Mouse (Mus musculus): ENCODE data around the gene Dlx3.
A peak's percentile ranks its signal among the peaks of the same experiment; 100 is the strongest.

The Dlx3 gene

DNA sequence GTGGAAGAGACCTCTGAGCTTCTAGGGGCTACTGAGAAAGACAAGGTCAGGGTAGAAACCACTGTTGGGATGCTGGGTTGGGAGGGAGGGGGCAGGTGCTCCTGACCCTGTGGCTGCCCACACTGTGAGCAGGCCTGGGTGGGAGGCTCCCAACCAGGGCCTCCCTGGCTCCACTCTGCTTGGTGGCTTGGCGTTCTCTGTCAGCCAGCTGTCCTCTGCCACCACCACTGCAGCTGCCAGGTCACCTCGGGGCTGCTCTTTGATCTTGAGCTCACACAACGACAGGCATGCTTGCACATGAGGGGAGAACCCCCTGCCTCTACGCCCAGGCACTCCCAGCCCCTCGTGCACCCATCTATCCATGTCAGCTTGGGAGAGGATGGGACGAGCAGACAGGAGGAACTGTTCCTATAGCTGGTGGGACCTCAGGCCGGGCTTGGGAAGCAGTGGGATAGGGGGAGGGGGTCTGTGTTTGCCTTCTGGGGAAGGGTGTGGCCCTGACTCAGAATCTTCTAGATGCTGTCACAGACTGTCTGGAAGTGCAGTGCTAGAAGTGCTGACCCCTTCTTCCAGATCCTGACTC, 5.5 kb downstream of the Dlx3 start:
- no peak for DNase-seq (ENCODE audit: low read depth)

GRCm38 (mm10) chr11:95126272-95127245, 6.6 kb downstream of the Dlx3 start:
- peak; percentile 59 for DNase-seq (ENCODE audit: low read depth)

GRCm38 (mm10) chr11:95128359-95128758, 8.4 kb downstream of the Dlx3 start:
- DNase-seq (ENCODE audit: low read depth): no peak

DNA sequence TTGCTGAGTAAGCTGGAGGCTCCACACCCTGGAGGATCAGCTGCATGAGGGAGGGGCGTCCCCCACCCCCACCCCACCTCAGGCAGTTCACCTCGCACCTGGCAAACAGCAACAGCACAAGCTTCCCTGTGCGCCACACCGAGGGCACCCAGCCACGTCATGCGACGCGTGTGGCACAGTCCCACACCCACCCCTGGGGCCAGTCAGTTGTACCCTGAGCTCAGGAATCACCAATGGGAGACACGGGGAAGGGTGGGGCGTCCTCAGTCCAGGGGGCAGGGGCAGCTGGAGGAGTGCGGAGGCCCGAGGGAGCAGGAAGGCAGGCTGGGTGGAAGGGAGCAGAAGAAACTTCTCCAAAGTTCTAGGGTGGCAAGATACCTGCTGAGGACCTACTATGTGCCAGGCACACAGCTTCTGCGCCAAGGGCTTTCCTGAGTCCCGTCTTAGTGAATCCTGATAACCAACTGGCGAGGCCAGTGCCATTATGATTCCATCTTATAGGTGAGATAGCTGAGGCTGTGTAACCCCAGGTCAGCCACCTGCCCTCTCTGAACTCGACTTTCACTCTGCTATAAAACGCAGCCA, 10.8 kb downstream of the Dlx3 start:
- DNase-seq (ENCODE audit: low read depth): no peak

- DNase-seq (ENCODE audit: low read depth): no peak
Measured at GRCm38 (mm10) chr11:95133321-95133720, 13.4 kb downstream of the Dlx3 start.

DNA sequence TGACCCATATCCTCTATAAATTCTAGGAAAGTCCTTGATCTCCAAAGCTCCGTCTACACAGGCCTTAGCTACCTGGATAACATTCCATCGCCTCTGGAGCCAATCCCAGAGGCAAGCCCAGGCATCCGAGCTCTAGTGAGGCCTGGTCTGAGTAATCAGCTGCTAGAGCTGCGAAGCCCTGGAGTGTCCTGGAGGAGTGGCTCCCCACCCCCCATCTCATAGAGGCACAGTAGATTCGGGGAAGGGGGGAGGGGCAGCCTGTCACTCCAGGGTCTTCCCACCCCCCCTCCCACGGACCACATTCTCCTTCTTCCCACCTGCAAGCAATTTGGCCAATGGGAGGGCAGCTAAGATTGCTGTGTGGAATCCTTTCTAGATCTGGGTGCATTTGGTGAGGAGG, 17.4 kb downstream of the Dlx3 start:
- no peak for DNase-seq (ENCODE audit: low read depth)

GRCm38 (mm10) chr11:95139871-95140270, 20.0 kb downstream of the Dlx3 start:
- DNase-seq (ENCODE audit: low read depth): no peak

GRCm38 (mm10) chr11:95142258-95142657, 22.3 kb downstream of the Dlx3 start:
- DNase-seq (ENCODE audit: low read depth): no peak

DNA sequence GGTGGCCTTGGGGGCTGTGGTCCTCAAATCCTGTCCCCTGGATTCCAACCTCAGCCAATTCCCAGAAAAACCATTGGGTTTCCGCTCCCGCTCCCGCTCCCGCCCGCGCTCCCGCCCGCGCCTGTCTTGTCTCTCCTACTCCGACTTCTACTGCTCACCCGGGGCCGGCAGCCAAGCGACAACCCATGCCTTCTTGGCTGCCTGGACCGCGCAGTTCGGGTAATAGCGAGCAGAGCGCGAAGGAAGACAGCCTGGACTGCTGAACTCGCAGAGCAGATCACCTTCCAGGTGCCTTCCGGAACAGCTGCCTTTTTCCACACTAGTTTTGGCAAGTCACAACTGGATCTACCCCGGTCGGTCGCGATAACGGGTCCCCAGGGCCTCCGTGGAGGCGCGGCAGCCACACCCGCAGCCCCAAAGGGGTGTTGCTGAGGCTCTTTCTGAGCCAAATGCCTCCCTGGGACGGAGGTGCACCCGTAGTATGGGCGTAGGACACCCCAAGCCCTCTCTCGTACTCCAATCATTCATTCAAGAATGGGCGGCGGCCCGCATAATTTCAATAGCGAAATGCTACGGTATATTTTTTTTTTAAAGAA, 23.2 kb downstream of the Dlx3 start:
- no peak for DNase-seq (ENCODE audit: low read depth)

DNA sequence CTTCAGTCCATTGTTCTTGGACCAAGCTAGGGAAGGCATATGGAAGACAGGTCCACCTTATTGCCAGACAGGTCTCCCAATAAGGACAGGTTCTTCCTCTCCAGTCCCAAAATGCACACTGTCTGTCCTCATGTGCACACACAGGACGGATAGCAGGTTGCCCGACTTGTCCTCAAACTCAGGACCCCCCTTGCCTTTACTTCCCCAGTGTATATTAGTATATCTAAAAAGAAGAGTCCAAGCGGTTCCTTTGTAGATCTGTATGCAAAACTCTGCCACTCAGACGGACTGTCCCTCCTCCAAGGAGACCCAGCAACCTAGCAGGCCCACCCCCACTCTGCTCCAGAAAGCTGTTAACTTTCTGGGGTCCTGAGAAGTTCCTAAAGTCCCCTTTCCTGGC, 23.7 kb downstream of the Dlx3 start:
- no peak for DNase-seq (ENCODE audit: low read depth)

DNA sequence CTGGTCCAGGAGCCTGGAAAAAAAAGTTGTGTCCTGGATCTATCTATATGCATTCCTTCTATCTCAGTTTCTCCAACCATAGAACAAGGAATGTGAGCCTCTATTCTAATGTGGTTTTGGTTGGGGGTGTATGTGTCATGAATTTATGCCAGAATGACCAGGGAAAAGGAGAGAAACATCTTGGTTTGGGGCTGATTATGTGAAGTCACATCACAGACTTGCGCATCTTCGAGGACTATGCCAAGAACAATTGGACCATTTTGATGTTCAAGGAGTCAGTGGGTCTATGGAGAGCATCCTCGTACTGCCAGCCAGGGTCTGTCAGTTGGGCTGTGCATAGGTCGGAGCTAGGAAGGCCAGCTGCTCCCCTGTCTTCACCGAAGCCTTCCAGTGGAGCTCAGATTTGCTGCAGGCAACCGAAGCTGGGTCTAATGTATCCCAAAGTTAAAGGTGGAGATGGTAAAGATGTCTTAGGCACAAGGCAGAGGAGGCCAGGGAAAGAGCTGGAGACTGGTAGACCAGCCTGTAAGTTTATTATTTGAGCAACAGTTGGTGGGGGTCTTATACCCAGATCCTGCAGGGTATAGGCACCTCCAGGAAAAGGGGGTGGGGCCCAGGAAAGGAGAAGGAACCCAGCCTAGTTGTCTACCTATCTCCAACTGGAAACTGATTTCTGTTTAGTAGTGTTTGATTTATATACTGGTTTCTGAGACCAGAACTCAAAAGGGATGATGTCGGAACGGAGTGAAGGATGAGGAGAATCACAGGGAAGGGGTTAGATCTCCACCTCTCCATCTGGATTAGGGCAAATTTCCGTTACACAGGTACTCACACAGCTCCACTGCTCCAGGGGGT, 24.4 kb downstream of the Dlx3 start:
- DNase-seq (ENCODE audit: low read depth): no peak

DNA sequence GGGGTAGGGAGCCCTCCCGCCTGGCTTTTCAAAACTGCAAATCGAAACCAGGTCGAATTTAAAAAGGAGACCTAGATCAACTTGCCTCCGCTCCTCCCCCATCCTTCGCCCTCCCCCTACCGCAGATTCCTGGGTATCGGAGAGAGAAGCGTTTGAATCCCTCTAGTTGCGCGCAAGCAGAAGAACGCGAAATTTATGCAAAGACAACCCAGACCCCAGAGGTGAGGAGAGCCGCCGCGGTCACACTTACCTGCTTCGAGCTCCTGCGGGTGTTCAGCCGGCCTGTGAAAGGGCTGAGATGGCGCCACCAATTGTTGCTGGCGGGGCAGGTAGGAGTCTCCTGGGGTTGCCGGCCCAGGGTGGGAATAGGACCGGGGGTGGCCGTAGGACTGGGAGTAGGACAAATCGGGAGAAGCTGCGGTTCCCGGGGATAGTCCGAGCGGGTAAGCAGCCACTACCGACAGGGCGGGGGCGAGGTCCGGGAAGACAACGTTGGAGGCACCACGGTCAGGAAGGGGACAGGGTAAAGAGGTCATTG, 25.1 kb downstream of the Dlx3 start:
- DNase-seq (ENCODE audit: low read depth): no peak

DNA sequence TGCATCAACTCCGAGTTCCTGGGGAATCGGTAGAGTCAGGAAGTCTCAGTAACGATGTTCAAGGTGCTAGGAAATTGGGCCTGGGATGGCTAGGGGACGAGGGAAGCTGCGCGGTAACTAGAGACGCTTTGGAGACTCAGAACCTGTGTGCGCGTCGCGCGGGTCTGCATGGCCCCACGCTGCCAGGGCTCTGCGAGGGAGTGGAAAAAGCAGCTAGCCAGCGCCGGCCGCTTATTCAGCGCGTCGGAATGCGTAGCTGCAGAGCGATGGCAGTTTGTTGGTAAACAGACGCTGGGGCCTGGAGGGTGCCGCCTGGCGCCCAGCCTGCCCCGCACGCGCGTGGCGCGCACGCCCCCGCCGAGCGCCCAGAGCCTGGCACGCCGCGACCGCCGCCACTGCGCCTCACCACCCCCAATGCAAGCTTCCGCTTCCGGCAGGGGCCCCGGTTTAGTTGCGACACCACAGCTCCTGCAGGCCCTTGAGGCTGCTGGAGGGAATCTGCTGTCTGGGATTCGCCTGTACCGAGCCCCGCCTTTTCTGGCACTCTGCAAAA, 26.0 kb downstream of the Dlx3 start, which contains the start of gene Dlx4:
Dlx4 (minus strand) TSS at position 413 of the 553 bp plus-strand sequence.
- peak; percentile 69 for DNase-seq (ENCODE audit: low read depth)

GRCm38 (mm10) chr11:95148754-95149153, 28.8 kb downstream of the Dlx3 start:
- no peak for DNase-seq (ENCODE audit: low read depth)

- DNase-seq (ENCODE audit: low read depth): no peak
Measured at GRCm38 (mm10) chr11:95149462-95150268, 29.7 kb downstream of the Dlx3 start.

GRCm38 (mm10) chr11:95150269-95151049, 30.5 kb downstream of the Dlx3 start:
- DNase-seq (ENCODE audit: low read depth): no peak

DNA sequence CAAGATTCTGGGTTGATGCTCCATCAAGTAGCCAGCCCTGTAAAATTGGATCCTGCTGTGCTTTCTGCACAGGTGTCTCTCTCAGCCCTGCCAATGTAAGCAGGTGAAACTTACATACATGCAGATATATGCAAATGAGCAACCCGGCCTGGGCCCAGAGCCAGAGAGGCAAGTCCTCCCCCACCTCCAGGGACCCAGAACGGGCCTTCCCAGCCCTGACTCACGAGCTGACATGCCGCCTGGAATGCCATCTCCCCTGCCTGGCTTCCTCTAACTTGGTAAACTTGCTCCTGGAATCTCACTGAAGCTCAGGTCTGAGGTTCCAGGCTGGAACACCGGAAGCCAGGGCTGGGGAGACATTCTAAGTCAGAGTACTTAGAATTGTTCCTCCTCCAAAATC, 33.2 kb downstream of the Dlx3 start:
- DNase-seq (ENCODE audit: low read depth): peak; percentile 58

DNA sequence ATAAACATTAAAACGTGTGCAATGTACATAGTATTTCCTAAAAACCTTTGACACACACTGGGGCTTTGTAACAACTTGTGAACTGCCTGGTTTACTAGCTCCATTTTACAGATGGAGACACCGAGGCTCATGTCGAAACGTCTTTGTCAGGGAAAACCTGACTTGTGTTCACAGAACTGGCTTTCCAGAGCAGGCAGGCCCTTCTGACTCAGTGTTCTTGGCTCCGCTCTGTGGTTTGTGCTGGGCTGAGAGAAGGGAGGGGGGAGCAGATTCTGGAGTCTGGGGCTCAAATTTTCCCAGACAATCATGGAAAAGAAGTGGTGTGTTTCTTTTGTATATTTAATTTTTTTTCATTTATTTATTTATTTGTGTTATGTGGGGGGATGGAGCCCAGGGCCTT, 33.8 kb downstream of the Dlx3 start:
- DNase-seq (ENCODE audit: low read depth): peak; percentile 67

GRCm38 (mm10) chr11:95155511-95155910, 35.6 kb downstream of the Dlx3 start:
- no peak for DNase-seq (ENCODE audit: low read depth)
